Mouse (Mus musculus) stomach, postnatal 0 days (tissue): ENCODE data around the gene Nt5c2.

Experiments
- CTCF ChIP-seq: IDR thresholded peaks from 2 replicates; pipeline ENCODE4 v1.5.1; 2016; ENCODE audit warnings: antibody characterized with exemption, low read depth, mild to moderate bottlenecking, moderate library complexity
- EP300 ChIP-seq: optimal IDR thresholded peaks from 2 replicates; pipeline ENCODE3; 2016; ENCODE audit warnings: antibody characterized with exemption

DNA sequence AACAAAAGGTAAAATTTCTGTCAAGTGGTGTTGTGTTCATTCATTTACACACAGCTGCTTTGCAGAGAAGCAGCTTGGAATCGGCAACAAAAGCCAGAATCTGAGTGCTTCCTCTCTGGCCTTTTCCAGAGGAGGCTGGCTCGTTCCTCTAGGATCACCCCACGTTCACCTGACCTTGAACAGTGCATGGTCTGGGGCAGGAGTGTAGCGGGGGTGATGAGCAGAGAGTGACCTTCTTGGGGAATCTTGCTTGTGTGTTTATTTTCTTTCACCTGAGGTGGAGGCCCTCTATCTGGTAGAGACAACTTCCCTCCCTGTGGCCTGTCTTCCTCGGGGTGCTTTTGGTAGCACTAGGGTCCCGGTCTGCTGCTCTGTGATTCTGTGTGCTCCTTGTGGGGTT is 158.7 kb downstream of the Nt5c2 start:
- TF ChIP-seq CTCF (no peak), EP300 (no peak)
